Mouse (Mus musculus) MEL (cell line): ENCODE results near the gene Slc12a4. TPM values are rescaled to one million over a fixed set of nuclear protein-coding genes. Genes with fewer than 3 reads are reported as not detected.

Experiments
- DNase-seq: peaks from one replicate; pipeline ENCODE4 v3.0.0; 2011; ENCODE audit warnings: low read depth, low spot score
- H3K27ac ChIP-seq: 2 replicates; pipeline ENCODE4 v1.5.1; 2012; ENCODE audit warnings: low read depth, mild to moderate bottlenecking, control low read depth, low read length, moderate library complexity; ENCODE audit not compliant: control insufficient read depth
- H3K27me3 ChIP-seq, 2 experiments: fragments of 150-350 bp in 1 of 2; sonication (generic) in 1 of 2; 2 replicates each; pipeline ENCODE4 v1.6.1; 2012; ENCODE audit warnings: low read length in 2 of 2, mild to moderate bottlenecking in 2 of 2, improper control_type of control experiment in 1 of 2, moderate library complexity in 1 of 2; ENCODE audit not compliant: insufficient read depth in 2 of 2, control insufficient read depth in 1 of 2
- H3K36me3 ChIP-seq, 2 experiments: 2 replicates each; pipeline ENCODE4 v1.6.1; 2012 to 2014; ENCODE audit warnings: low read length in 2 of 2, improper control_type of control experiment in 1 of 2, inconsistent platforms in 1 of 2, mild to moderate bottlenecking in 1 of 2; ENCODE audit not compliant: insufficient read depth in 2 of 2, control insufficient read depth in 1 of 2
- H3K4me1 ChIP-seq, 2 experiments: fragments of 150-350 bp in 1 of 2; sonication (generic) in 1 of 2; 2 replicates each; pipeline ENCODE4 v1.6.1; 2012; ENCODE audit warnings: low read length in 2 of 2, improper control_type of control experiment in 1 of 2, mild to moderate bottlenecking in 1 of 2; ENCODE audit not compliant: insufficient read depth in 2 of 2, control insufficient read depth in 1 of 2
- H3K4me3 ChIP-seq, 2 experiments: fragments of 150-350 bp in 1 of 2; sonication (generic) in 1 of 2; 2 replicates each; pipeline ENCODE4 v1.5.1; 2012; ENCODE audit warnings: low read depth in 2 of 2, low read length in 2 of 2, mild to moderate bottlenecking in 2 of 2, moderate library complexity in 2 of 2, control low read depth in 1 of 2, improper control_type of control experiment in 1 of 2; ENCODE audit not compliant: control insufficient read depth in 1 of 2, insufficient read depth in 1 of 2
- H3K79me2 ChIP-seq: 2 replicates; pipeline ENCODE4 v1.6.1; 2012; ENCODE audit warnings: mild to moderate bottlenecking, low read length, moderate library complexity; ENCODE audit not compliant: control insufficient read depth, poor library complexity, insufficient read depth
- H3K9ac ChIP-seq: 2 replicates; pipeline ENCODE4 v1.6.1; 2012; ENCODE audit warnings: low read depth, mild to moderate bottlenecking, control low read depth, low read length, moderate library complexity; ENCODE audit not compliant: control insufficient read depth, poor library complexity, severe bottlenecking
- H3K9me3 ChIP-seq: fragments of 150-350 bp; sonication (generic); replicated peaks from 2 replicates; pipeline ENCODE4 v1.6.1; 2012; ENCODE audit warnings: mild to moderate bottlenecking, low read length, improper control_type of control experiment, moderate library complexity; ENCODE audit not compliant: insufficient read depth
- E2F4 ChIP-seq: IDR thresholded peaks from 2 replicates; pipeline ENCODE4 v1.6.1; 2011; ENCODE audit warnings: low read depth, low read length, improper control_type of control experiment, borderline replicate concordance
- ETS1 ChIP-seq: IDR thresholded peaks from 2 replicates; pipeline ENCODE4 v1.6.1; 2012; ENCODE audit warnings: low read depth, mild to moderate bottlenecking, inconsistent platforms, low read length, improper control_type of control experiment, moderate library complexity
- JUND ChIP-seq: IDR thresholded peaks from 2 replicates; pipeline ENCODE4 v1.6.1; 2011; ENCODE audit warnings: low read depth, mild to moderate bottlenecking, improper control_type of control experiment, low read length
- MAFK ChIP-seq: IDR thresholded peaks from 2 replicates; pipeline ENCODE4 v1.6.1; 2011; ENCODE audit warnings: low read depth, mild to moderate bottlenecking, low read length, improper control_type of control experiment, borderline replicate concordance
- MAZ ChIP-seq: IDR thresholded peaks from 2 replicates; pipeline ENCODE4 v1.6.1; 2012; ENCODE audit warnings: low read depth, mild to moderate bottlenecking, inconsistent platforms, low read length, improper control_type of control experiment
- POLR2A ChIP-seq, 2 experiments: IDR thresholded peaks; 2 replicates each; pipeline ENCODE4 v1.6.1; 2011 to 2012; ENCODE audit warnings: low read length in 2 of 2, mild to moderate bottlenecking in 2 of 2, control low read depth in 1 of 2, improper control_type of control experiment in 1 of 2, low read depth in 1 of 2, moderate library complexity in 1 of 2; ENCODE audit not compliant: control insufficient read depth in 1 of 2, insufficient read depth in 1 of 2, poor library complexity in 1 of 2
- POLR2AphosphoS2 ChIP-seq: IDR thresholded peaks from 2 replicates; pipeline ENCODE4 v1.6.1; 2011; ENCODE audit warnings: low read length, improper control_type of control experiment
- RCOR1 ChIP-seq: IDR thresholded peaks from 2 replicates; pipeline ENCODE4 v1.6.1; 2012; ENCODE audit warnings: low read depth, mild to moderate bottlenecking, inconsistent platforms, low read length, improper control_type of control experiment
- SIN3A ChIP-seq: IDR thresholded peaks from 2 replicates; pipeline ENCODE4 v1.6.1; 2012; ENCODE audit warnings: low read length, improper control_type of control experiment, inconsistent platforms
- TCF12 ChIP-seq: IDR thresholded peaks from 2 replicates; pipeline ENCODE4 v1.6.1; 2014; ENCODE audit warnings: low read depth, mild to moderate bottlenecking, inconsistent platforms, low read length, improper control_type of control experiment, moderate library complexity
- USF1 ChIP-seq: IDR thresholded peaks from 2 replicates; pipeline ENCODE4 v1.6.1; 2014; ENCODE audit warnings: low read depth, mild to moderate bottlenecking, inconsistent platforms, low read length, improper control_type of control experiment, moderate library complexity
- USF2 ChIP-seq, 2 experiments: IDR thresholded peaks; 2 replicates each; pipeline ENCODE4 v1.6.1; 2011 to 2012; ENCODE audit warnings: improper control_type of control experiment in 2 of 2, low read length in 2 of 2, borderline replicate concordance in 1 of 2, inconsistent platforms in 1 of 2, low read depth in 1 of 2, mild to moderate bottlenecking in 1 of 2; ENCODE audit not compliant: insufficient read depth in 1 of 2
- ZC3H11A ChIP-seq: IDR thresholded peaks from 2 replicates; pipeline ENCODE4 v1.6.1; 2012; ENCODE audit warnings: low read depth, mild to moderate bottlenecking, inconsistent platforms, low read length, improper control_type of control experiment
- ZNF384 ChIP-seq: IDR thresholded peaks from 2 replicates; pipeline ENCODE4 v1.6.1; 2012; ENCODE audit warnings: low read depth, mild to moderate bottlenecking, inconsistent platforms, low read length, improper control_type of control experiment
- polyA plus RNA-seq, 2 experiments: library from polyadenylated mRNA; stranded (reverse) in 1 of 2; unstranded in 1 of 2; fragments of >175 nt in 1 of 2; fragments of >200 nt in 1 of 2; gene quantifications; 2 replicates each; pipeline versions ENCODE4 v1.2.1 to v1.2.4; 2012; ENCODE audit warnings: low replicate concordance in 2 of 2, low read depth in 1 of 2; ENCODE audit not compliant: insufficient read length in 2 of 2, insufficient read depth in 1 of 2, missing spikeins in 1 of 2
- total RNA-seq: library from RNA; depleted of rRNA; stranded (reverse); fragments of 300-350 nt; gene quantifications from 2 replicates; pipeline ENCODE4 v1.2.3, GENCODE M21; 2012

The Slc12a4 gene
- total and polyA plus RNA-seq, 3 experiments: 25.6 to 32.3 TPM; not detected in 1

DNA sequence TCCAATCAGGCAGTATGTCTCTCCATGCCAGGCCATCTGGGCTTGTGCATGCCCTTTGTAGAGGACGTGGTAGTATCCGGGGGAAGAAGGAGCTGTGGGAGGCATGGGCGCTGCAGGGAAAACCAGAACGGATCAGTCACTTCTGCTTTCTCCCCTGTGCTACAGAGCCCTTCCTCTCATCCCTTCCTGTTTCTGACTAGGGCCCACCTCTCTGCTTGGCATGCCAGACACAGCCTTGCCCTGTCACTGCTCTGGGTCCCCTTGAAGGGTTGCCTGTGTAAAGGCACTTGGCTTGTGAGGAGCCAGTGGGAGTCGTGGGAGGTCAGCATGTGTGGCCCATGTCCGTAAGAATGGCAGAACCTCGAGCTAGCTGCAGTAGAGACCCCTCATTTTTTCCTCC, 30.5 kb upstream of the Slc12a4 start:
- peak overlapping the region; percentile 4 to 18; a peak in 1 of 4 replicates for H3K4me3 ChIP-seq

DNA sequence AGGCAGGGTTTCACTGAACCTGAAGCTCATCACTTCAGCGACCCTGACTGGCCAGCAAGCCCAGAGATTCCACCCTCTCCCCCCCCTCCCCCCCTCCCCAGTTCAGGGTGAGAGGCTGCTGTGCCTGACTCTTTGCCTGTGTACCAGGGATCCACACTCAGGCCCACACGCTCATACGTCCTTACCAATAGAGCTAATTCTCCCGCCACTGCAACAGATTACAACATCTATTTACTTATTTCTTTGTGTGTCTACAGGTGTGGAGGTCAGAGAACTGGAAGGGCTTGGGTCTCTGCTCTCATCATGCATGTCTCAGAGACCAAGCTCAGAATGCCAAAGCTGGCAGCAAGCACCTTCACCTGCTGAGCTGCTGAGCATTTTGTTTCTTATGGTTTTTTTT, 27.3 kb upstream of the Slc12a4 start:
- no peak overlapping the region for H3K9ac ChIP-seq
- TF ChIP-seq POLR2AphosphoS2 (no peak), MAZ (no peak), USF2 (IDR thresholded peaks at IDR 0.05; ENCODE audit: borderline replicate concordance in 1 of 2, insufficient read depth in 1 of 2, low read depth in 1 of 2, low read length in 2 of 2) (no peak), RCOR1 (no peak)
- peaks cover 2 to 13% of the 10 kb centered on the region in 2 experiments; a peak in 3 of 4 replicates for H3K4me1 ChIP-seq
- H3K9me3 ChIP-seq: no peaks in the 10 kb centered on the region
- H3K36me3 ChIP-seq: no peaks in the 10 kb centered on the region
- no peak overlapping the region for H3K4me3 ChIP-seq
- no peak overlapping the region for H3K27ac ChIP-seq
- no peaks in the 10 kb centered on the region for H3K27me3 ChIP-seq
- H3K79me2 ChIP-seq: no peaks in the 10 kb centered on the region
- no peak for DNase-seq

More for the DNA sequence above, 30.5 kb upstream of the Slc12a4 start:
- Histone ChIP-seq H3K9ac (peak overlapping the region; percentile 18), H3K79me2 (no peaks in the 10 kb centered on the region), H3K36me3 (no peaks in the 10 kb centered on the region), H3K27me3 (no peaks in the 10 kb centered on the region), H3K4me1 (peaks cover 2 to 13% of the 10 kb centered on the region in 2 experiments; a peak in 3 of 4 replicates), H3K27ac (no peak overlapping the region), H3K9me3 (no peaks in the 10 kb centered on the region)
- peak; percentile 82 for DNase-seq
- TF ChIP-seq JUND (no peak), MAZ (no peak), POLR2A (IDR thresholded peaks at IDR 0.05; ENCODE audit: control insufficient read depth in 1 of 2, insufficient read depth in 1 of 2, low read depth in 1 of 2, low read length in 2 of 2, poor library complexity in 1 of 2) (peak in 1 of 2 experiments; percentile 37; a peak in 1 of 4 replicates), USF2 (IDR thresholded peaks at IDR 0.05; ENCODE audit: borderline replicate concordance in 1 of 2, insufficient read depth in 1 of 2, low read depth in 1 of 2, low read length in 2 of 2) (no peak), ZC3H11A (no peak), SIN3A (0 out of 2 replicates have a peak, but pooled peaks have one; percentile 12), TCF12 (no peak), ETS1 (no peak), USF1 (no peak), E2F4 (no peak)

DNA sequence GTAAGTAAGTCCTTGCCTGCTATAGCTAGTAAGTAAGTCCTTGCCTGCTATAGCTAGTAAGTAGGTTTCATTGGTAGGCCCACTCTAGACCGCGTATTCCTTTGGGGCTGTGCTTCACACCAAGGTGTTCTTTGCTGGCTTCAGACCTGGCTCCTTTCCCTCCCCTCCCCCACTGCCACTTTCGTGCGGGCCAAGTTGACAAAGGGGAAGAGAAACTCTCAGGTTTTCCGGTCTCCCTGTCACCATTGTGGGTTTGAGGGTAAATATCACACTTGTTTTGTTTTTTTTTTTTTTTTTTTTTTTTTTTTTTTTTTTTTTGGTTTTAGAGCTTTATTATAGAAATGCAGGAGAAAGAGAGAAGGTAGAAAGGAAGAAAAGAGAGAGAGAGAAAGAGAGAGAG, 26.6 kb upstream of the Slc12a4 start:
- TF ChIP-seq ZNF384 (peak; percentile 86), MAFK (no peak)
- no peak for DNase-seq
- Histone ChIP-seq H3K36me3 (no peaks in the 10 kb centered on the region), H3K4me3 (no peak overlapping the region), H3K9me3 (no peaks in the 10 kb centered on the region), H3K4me1 (peaks cover 2 to 11% of the 10 kb centered on the region in 2 experiments; a peak in 3 of 4 replicates), H3K27ac (no peak overlapping the region), H3K79me2 (no peaks in the 10 kb centered on the region), H3K9ac (no peak overlapping the region), H3K27me3 (no peaks in the 10 kb centered on the region)
